Mouse (Mus musculus): Measurements from ENCODE around the gene Tmem8b. TPM values are rescaled to one million over a fixed set of nuclear protein-coding genes. Genes with fewer than 3 reads are reported as not detected.
A peak's percentile ranks its signal among the peaks of the same experiment; 100 is the strongest.

Gene Tmem8b
- polyA plus RNA-seq, 1 experiment from 2014 or later = 0.29 TPM

DNA sequence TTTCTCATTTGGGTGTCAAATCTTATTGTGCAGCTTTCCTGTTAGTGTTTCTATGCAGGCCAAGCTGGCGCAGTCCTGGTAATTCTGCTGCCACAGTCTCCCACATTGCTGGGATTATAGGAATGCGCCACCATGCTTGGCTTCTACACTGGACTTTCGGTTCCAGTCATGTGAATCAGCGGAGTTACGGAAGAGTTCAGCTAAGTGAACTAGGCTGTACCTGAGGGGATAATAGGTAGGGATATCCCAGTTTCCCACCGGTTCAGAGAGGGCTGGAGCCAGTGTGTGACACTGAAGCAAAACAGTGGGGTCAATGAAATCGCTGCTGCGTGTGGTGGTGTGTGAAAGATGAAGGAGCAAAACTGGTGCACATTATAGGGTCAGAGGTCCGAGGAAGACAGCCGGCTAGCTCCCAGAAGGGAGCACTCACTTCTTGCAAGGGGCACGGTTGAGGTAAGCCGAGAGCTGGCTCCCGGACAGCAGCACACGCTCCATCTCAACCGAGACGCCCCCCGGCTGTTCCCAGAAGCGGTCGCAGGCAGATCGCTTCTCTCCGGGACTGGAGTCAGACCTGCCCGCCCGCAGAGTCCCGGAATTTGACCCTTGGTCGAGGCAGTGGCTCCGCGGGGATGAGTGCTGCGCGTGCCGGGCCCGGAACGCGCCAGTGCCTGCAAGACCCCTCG, 13.0 kb upstream of the Tmem8b start:
- WGBS (ENCODE audit: insufficient replicate concordance) = 8% methylated on average over 34 of the region's 34 CpGs
- ATAC-seq = peak; percentile 40

DNA sequence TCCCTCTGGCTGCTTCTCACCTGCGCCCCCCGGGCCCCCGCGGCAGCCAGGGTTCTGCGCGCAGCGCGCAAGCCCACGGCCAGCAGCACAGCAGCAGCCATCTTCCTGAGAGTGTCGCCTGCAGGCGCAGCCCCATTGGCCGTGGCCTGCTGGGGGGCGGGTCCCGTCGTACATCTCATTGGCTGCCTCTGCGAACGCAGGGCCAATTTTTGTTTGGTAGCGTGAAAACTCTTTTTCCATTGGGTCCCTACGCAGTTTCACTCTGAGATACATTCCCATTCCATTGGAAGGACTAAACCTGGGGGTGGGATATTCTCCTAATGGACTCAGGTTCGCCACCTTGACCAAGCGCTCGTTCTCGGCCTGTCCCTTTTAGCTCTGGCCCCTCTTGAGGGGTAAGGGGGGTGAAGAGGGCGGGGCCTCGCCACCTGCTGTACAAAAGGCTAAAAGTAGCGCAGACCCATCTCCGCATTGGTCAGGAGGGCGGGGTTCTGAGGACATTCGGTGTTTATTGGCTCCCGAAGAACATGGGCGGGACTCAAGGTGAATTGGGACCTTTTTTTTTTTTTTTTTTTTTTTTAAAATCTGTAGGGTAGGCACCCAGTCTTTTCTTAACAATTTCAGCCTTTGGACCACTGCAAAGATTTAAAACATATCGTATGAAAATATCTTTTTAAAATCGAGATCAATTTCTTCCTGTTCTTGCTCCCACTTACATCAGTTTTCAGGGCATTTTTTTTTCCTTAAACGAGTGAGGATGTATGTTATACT, 12.2 kb upstream of the Tmem8b start, which contains the start of gene Hint2:
Gene Hint2, minus strand, starts transcription at position 128 of the 771 bp plus-strand sequence.
- TF ChIP-seq EP300 (IDR thresholded peaks at IDR 0.05; ENCODE audit: low read depth) (peak; percentile 64; the same call in 1 of the 2 replicates), CTCF (IDR thresholded peaks at IDR 0.05; ENCODE audit: low read depth) (peak; percentile 1; the same call in 1 of the 2 replicates)
- no peaks in the 10 kb centered on the region for H3K27me3 ChIP-seq (ENCODE audit: insufficient read depth, low read length)
- peak within 1 kb of the TSS; percentile 89 for H3K9ac ChIP-seq (replicated peaks)
- H3K4me1 ChIP-seq (ENCODE audit: insufficient read depth) = peaks cover 14% of the 10 kb centered on the region
- WGBS (ENCODE audit: insufficient replicate concordance) = 2% methylated on average over 34 of the region's 34 CpGs
- no peaks in the 10 kb centered on the region for H3K36me3 ChIP-seq (replicated peaks; ENCODE audit: insufficient read depth, low read length)
- peak within 1 kb of the TSS; percentile 93 for H3K4me3 ChIP-seq (ENCODE audit: low read depth, low read length)
- no peaks in the 10 kb centered on the region for H3K9me3 ChIP-seq (ENCODE audit: low read length)
- peak within 1 kb of the TSS; percentile 97 for H3K27ac ChIP-seq (ENCODE audit: low read depth)
- peak within 1 kb of the TSS; percentile 96 for H3K4me2 ChIP-seq (ENCODE audit: low read depth, low read length)
- DNase-seq (peak; percentile 94), ATAC-seq (peak; percentile 96)

More for the DNA sequence above, 13.0 kb upstream of the Tmem8b start:
- Histone ChIP-seq H3K4me3 (ENCODE audit: low read depth, low read length) (peak overlapping the region; percentile 93), H3K27me3 (ENCODE audit: insufficient read depth, low read length) (no peaks in the 10 kb centered on the region), H3K9ac (replicated peaks) (peak overlapping the region; percentile 89), H3K4me1 (ENCODE audit: insufficient read depth) (peaks cover 14% of the 10 kb centered on the region), H3K9me3 (ENCODE audit: low read length) (no peaks in the 10 kb centered on the region), H3K36me3 (replicated peaks; ENCODE audit: insufficient read depth, low read length) (no peaks in the 10 kb centered on the region), H3K4me2 (ENCODE audit: low read depth, low read length) (peak overlapping the region; percentile 96), H3K27ac (ENCODE audit: low read depth) (peak overlapping the region; percentile 97)
- TF ChIP-seq CTCF (IDR thresholded peaks at IDR 0.05; ENCODE audit: low read depth) (no peak), EP300 (IDR thresholded peaks at IDR 0.05; ENCODE audit: low read depth) (no peak)
- DNase-seq = no peak

DNA sequence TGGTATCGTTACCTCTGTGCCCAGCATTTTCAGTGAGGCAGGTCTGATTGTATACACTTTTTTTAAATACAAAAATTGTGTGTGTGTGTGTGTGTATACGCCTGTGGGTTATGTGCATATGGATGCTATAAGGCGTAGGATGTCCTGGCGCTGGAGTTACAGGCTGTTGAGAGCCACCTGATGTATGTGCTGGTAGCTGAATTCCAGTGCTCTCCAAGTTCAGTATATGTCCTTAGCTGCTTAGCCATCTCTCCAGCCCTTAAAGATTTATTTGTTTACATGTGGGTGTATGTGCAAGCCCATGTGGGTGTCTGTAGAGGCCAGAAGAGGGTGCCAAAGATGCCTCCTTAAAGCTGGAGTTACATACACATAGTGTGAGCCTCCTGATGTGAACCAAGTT, 11.6 kb upstream of the Tmem8b start:
- 0 out of 2 replicates have a peak, but pooled peaks cover 2% of the 10 kb centered on the region for H3K27me3 ChIP-seq (ENCODE audit: insufficient read depth, low read length)
- peak overlapping the region; percentile 93 for H3K4me3 ChIP-seq (ENCODE audit: low read depth, low read length)
- no peaks in the 10 kb centered on the region for H3K9me3 ChIP-seq (ENCODE audit: low read length)
- no peak overlapping the region for H3K27ac ChIP-seq (ENCODE audit: low read depth)
- TF ChIP-seq CTCF (IDR thresholded peaks at IDR 0.05; ENCODE audit: low read depth) = peak; percentile 34
- no peak for TF ChIP-seq EP300 (IDR thresholded peaks at IDR 0.05; ENCODE audit: low read depth)
- WGBS (ENCODE audit: insufficient replicate concordance) = 70% methylated on average over 4 of the region's 4 CpGs
- no peak for ATAC-seq
- H3K4me2 ChIP-seq (ENCODE audit: low read depth, low read length) = peak overlapping the region; percentile 96
- H3K36me3 ChIP-seq (replicated peaks; ENCODE audit: insufficient read depth, low read length) = no peaks in the 10 kb centered on the region
- DNase-seq = no peak
- H3K9ac ChIP-seq (replicated peaks) = no peak overlapping the region
- H3K4me1 ChIP-seq (ENCODE audit: insufficient read depth) = peaks cover 14% of the 10 kb centered on the region

DNA sequence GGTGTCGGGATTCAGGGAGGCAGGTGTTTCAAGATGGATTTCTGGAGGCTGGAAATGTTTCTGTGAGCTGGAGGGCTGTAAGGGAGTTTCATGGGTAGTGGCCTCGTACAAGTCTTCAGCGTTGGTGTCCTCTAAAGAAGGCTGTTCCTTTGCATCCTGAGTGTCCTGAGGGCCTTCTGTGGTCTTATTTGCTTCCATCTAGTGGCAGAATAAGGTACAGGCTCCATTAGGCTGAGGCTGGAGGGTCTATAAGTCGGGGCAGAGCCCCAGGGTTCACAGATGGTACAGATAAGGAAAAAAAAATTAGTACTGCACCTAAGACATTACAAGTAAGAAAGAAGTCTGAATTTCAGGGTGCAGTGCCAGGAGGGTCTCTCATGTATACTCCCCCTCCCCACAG, 2.4 kb upstream of the Tmem8b start:
- TF ChIP-seq EP300 (IDR thresholded peaks at IDR 0.05; ENCODE audit: low read depth) (no peak), CTCF (IDR thresholded peaks at IDR 0.05; ENCODE audit: low read depth) (peak; percentile 62)
- H3K27ac ChIP-seq (ENCODE audit: low read depth) = no peak overlapping the region
- no peak for DNase-seq
- no peaks in the 10 kb centered on the region for H3K9me3 ChIP-seq (ENCODE audit: low read length)
- no peak overlapping the region for H3K4me3 ChIP-seq (ENCODE audit: low read depth, low read length)
- no peak for ATAC-seq
- peaks cover 10% of the 10 kb centered on the region for H3K4me1 ChIP-seq (ENCODE audit: insufficient read depth)
- peaks cover 41% of the 10 kb centered on the region for H3K27me3 ChIP-seq (ENCODE audit: insufficient read depth, low read length)
- no peaks in the 10 kb centered on the region for H3K36me3 ChIP-seq (replicated peaks; ENCODE audit: insufficient read depth, low read length)
- H3K4me2 ChIP-seq (ENCODE audit: low read depth, low read length) = no peak overlapping the region
- WGBS (ENCODE audit: insufficient replicate concordance) = 12% methylated on average over 4 of the region's 4 CpGs
- no peak overlapping the region for H3K9ac ChIP-seq (replicated peaks)

DNA sequence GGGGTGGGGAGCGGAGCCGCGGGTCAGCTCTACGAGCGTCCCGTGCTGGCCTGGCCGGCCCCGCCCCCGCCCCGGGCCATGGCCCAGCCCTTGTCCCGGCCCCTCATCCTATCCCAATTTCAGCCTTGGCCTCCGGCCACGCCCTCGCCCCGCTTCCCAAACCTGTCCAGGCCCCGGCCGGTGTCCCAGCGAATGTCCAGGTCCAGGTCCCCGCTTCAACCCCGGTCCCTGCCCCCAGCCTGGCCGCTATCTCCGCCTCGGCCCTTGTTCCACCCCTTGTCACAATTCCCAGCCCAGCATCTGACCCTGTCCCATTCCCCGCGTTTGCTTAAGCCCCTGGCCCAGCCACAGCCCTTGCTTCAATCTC, 640 bp downstream of the Tmem8b start:
- Histone ChIP-seq H3K27me3 (ENCODE audit: insufficient read depth, low read length) (peaks cover 25% of the 10 kb centered on the region; the same call in 1 of the 2 replicates), H3K4me2 (ENCODE audit: low read depth, low read length) (peak overlapping the region; percentile 87)

DNA sequence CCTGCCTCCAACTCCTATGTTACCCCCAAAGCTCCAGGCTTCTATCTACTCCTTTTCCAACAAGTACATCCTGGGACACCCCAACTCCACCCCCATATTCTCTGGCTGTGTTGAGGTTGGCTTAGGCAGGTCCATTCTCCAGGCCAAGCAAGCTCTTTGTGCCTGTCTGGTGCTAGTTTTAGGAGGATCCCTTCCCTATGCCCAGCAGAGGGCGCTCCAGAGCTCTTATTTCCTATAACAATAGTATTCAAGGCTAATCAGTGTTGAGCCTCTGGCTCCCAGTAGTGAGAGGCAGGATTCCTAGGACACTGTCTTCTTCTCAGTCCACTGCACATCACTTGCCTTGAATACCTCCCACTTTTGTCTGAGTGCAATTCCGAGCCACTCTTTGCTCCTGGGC, 3.3 kb downstream of the Tmem8b start:
- Histone ChIP-seq H3K27me3 (ENCODE audit: insufficient read depth, low read length) (0 out of 2 replicates have a peak, but pooled peaks cover 11% of the 10 kb centered on the region), H3K4me2 (ENCODE audit: low read depth, low read length) (no peak overlapping the region), H3K27ac (ENCODE audit: low read depth) (no peak overlapping the region), H3K4me1 (ENCODE audit: insufficient read depth) (peaks cover 10% of the 10 kb centered on the region), H3K9me3 (ENCODE audit: low read length) (no peaks in the 10 kb centered on the region), H3K9ac (replicated peaks) (no peak overlapping the region), H3K4me3 (ENCODE audit: low read depth, low read length) (no peak overlapping the region), H3K36me3 (replicated peaks; ENCODE audit: insufficient read depth, low read length) (no peaks in the 10 kb centered on the region)
- peak; percentile 88 for DNase-seq
- ATAC-seq = no peak
- TF ChIP-seq EP300 (IDR thresholded peaks at IDR 0.05; ENCODE audit: low read depth) = no peak
- TF ChIP-seq CTCF (IDR thresholded peaks at IDR 0.05; ENCODE audit: low read depth) = peak; percentile 86
- WGBS (ENCODE audit: insufficient replicate concordance) = 10% methylated on average over 2 of the region's 2 CpGs

More for the DNA sequence above, 640 bp downstream of the Tmem8b start:
- peak; percentile 85 for ATAC-seq
- peak overlapping the region; percentile 69 for H3K9ac ChIP-seq (replicated peaks)
- DNase-seq = no peak
- peak overlapping the region; percentile 79 for H3K4me3 ChIP-seq (ENCODE audit: low read depth, low read length)
- WGBS (ENCODE audit: insufficient replicate concordance) = under 1% methylated on average over 24 of the region's 25 CpGs
- no peak for TF ChIP-seq EP300 (IDR thresholded peaks at IDR 0.05; ENCODE audit: low read depth)
- no peak for TF ChIP-seq CTCF (IDR thresholded peaks at IDR 0.05; ENCODE audit: low read depth)
- H3K27ac ChIP-seq (ENCODE audit: low read depth) = no peak overlapping the region
- peaks cover 10% of the 10 kb centered on the region for H3K4me1 ChIP-seq (ENCODE audit: insufficient read depth)
- no peaks in the 10 kb centered on the region for H3K36me3 ChIP-seq (replicated peaks; ENCODE audit: insufficient read depth, low read length)
- no peaks in the 10 kb centered on the region for H3K9me3 ChIP-seq (ENCODE audit: low read length)
